ENCODE assay signal across 16 mouse cellular contexts in genomic region chr2:70031472-70031871, GRCm38 (mm10). TPM values are rescaled to one million over a fixed set of nuclear protein-coding genes. Genes with fewer than 3 reads are reported as not detected.
DNase-seq lines count a peak whose midpoint lies in the region.
"Had no signal": no experiment of that assay in that cellular context is flagged by ENCODE, and none has a peak within 500 bp of the region (broad histone marks: within the 10 kb centered on the region; RNA-seq: fewer than 3 reads in every experiment).

No protein-coding gene starts in this region.

- intact Hi-C loops in heart, postnatal 14 days (cut with DNase I) = no loop called here

- DNase-seq in adrenal gland, adult 2 months = peak; percentile 44
- DNase-seq in adrenal gland, postnatal 10 days = no peak
- peak; percentile 6 for DNase-seq in adrenal gland, postnatal 25 days
- DNase-seq in adrenal gland, adult 8-10 months = no peak
- DNase-seq in heart, adult 11 months = peak; percentile 81
- no peak for DNase-seq in heart, postnatal 14 days
- DNase-seq: B cell, adult 2 months; cerebellum, adult 11-12 months; cerebellum, adult 2 months; cerebellum, adult 9-10 months; cerebellum, postnatal 10 days; cerebellum, postnatal 25 days; forebrain, postnatal 0 days had no signal

RNA-seq across cellular contexts. Expression of gene Myo3b, which starts 7.5 kb away (rescaled TPM):
- not detected for total RNA-seq in adrenal gland, adult 2 months (2021)
- polyA plus RNA-seq in adrenal gland, adult 2 months (2012; rRNA removed) = 0.02 TPM in 1 of 2 replicates, not detected in the other
- total RNA-seq in adrenal gland, postnatal 10 days (2021) = not detected
- not detected in 2 replicates for total RNA-seq in adrenal gland, postnatal 25 days (2021)
- total RNA-seq in adrenal gland, adult 8-10 months (2022) = under 1 TPM in 1 of 4 experiments, not detected in 3; 0.09 TPM
- under 1 TPM in 1 of 2 experiments, not detected in 1; 0.05 TPM for total RNA-seq in heart, postnatal 14 days (2021)
- polyA plus RNA-seq: embryonic facial prominence, embryonic 14.5 days; forebrain, embryonic 11.5 days; G1E had no signal

Comparison
In these comparisons a context has a peak if more than half of its experiments do, and no peak if none do; other contexts are left out.
1. DNase-seq: peak in adrenal gland, adult 2 months (single experiment), adrenal gland, postnatal 25 days (single experiment) and heart, adult 11 months (single experiment); none in adrenal gland, postnatal 10 days (single experiment), adrenal gland, adult 8-10 months (single experiment) and heart, postnatal 14 days (0 of 2).